Mouse (Mus musculus): ENCODE measurements at regions not wholly inside any gene's neighbourhood (a gene's known extent, or its start where the extent isn't known, plus 50 kb on each side); places are given as distances from the start of the nearest gene placed in this dataset.

GRCm38 (mm10) chr9:41834487-41835404 is 289.4 kb downstream of the Sorl1 start:
- no peak for DNase-seq (ENCODE audit: low spot score in 2 of 2)

- no peak for DNase-seq (ENCODE audit: low spot score in 2 of 2)
These were observed 290.7 kb downstream of the Sorl1 start for GRCm38 (mm10) chr9:41833408-41833807.

GRCm38 (mm10) chr9:41827356-41827755 is 296.7 kb downstream of the Sorl1 start:
- DNase-seq (ENCODE audit: low spot score in 2 of 2) = no peak

GRCm38 (mm10) chr9:41821401-41821800 is 302.7 kb downstream of the Sorl1 start:
- no peak for DNase-seq (ENCODE audit: low spot score in 2 of 2)

- no peak for DNase-seq (ENCODE audit: low spot score in 2 of 2)
These were observed 306.2 kb downstream of the Sorl1 start for GRCm38 (mm10) chr9:41817740-41818461.

- no peak for DNase-seq (ENCODE audit: low spot score in 2 of 2)
These were observed 308.2 kb downstream of the Sorl1 start for GRCm38 (mm10) chr9:41815921-41816320.

GRCm38 (mm10) chr9:41809291-41809690 is 314.8 kb downstream of the Sorl1 start:
- DNase-seq (ENCODE audit: low spot score in 2 of 2) = no peak

GRCm38 (mm10) chr9:41808791-41809190 is 315.3 kb downstream of the Sorl1 start:
- no peak for DNase-seq (ENCODE audit: low spot score in 2 of 2)

- no peak for DNase-seq (ENCODE audit: low spot score in 2 of 2)
These were observed 317.8 kb downstream of the Sorl1 start for GRCm38 (mm10) chr9:41806289-41806621.

- no peak for DNase-seq (ENCODE audit: low spot score in 2 of 2)
These were observed 318.4 kb downstream of the Sorl1 start for GRCm38 (mm10) chr9:41805491-41806288.

- no peak for DNase-seq (ENCODE audit: low spot score in 2 of 2)
These were observed 319.3 kb downstream of the Sorl1 start for GRCm38 (mm10) chr9:41804711-41805331.

- DNase-seq (ENCODE audit: low spot score in 2 of 2) = peak in 1 of 2 experiments; percentile 19
These were observed 320.2 kb downstream of the Sorl1 start for GRCm38 (mm10) chr9:41803680-41804460.

GRCm38 (mm10) chr9:41801376-41801775 is 322.7 kb downstream of the Sorl1 start:
- DNase-seq (ENCODE audit: low spot score in 2 of 2) = no peak

GRCm38 (mm10) chr9:41792830-41793213 is 331.3 kb downstream of the Sorl1 start:
- no peak for DNase-seq (ENCODE audit: low spot score in 2 of 2)

- DNase-seq (ENCODE audit: low spot score in 2 of 2) = no peak
These were observed 331.8 kb downstream of the Sorl1 start for GRCm38 (mm10) chr9:41792173-41792829.

- DNase-seq (ENCODE audit: low spot score in 2 of 2) = peak; percentile 16 to 20
These were observed 332.5 kb downstream of the Sorl1 start for GRCm38 (mm10) chr9:41791501-41792172.

GRCm38 (mm10) chr9:41785131-41785530 is 339.0 kb downstream of the Sorl1 start:
- DNase-seq (ENCODE audit: low spot score in 2 of 2) = no peak

- no peak for DNase-seq (ENCODE audit: low spot score in 2 of 2)
These were observed 351.7 kb downstream of the Sorl1 start for GRCm38 (mm10) chr9:41772281-41772902.

- no peak for DNase-seq (ENCODE audit: low spot score in 2 of 2)
These were observed 352.8 kb downstream of the Sorl1 start for GRCm38 (mm10) chr9:41771276-41771675.

All from right cerebral cortex, postnatal 36 days (tissue).